Comparison of ENCODE assay signal across 12 mouse cellular contexts in the genomic region with DNA sequence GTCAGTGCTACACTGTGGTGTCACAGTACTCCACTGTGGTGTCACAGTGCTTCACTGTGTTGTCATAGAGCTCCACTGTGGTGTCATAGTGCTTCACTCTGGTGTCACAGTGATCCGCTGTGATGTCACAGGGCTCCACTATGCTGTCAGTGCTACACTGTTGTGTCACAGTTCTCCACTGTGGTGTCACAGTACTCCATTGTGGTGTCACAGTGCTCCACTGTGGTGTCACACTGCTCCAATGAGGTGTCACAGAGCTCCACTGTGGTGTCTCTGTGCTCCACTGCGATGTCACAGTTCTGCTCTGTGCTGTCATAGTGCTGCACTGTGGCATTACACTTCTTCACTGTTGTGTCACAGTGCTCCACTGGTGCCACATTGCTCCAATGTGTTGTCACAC.
DNase-seq lines count a peak whose midpoint lies in the region; ATAC-seq and TF ChIP-seq lines count a peak whose summit lies in the region.
"Had no signal": no experiment of that assay in that cellular context is flagged by ENCODE, and none has a peak within 500 bp of the region (broad histone marks: within the 10 kb centered on the region; RNA-seq: fewer than 3 reads in every experiment).

No protein-coding gene starts in this region.

- TF ChIP-seq EP300 in MEL (IDR thresholded peaks at IDR 0.05; ENCODE audit: low read depth in 1 of 2, low read length in 2 of 2) = no peak

- H3K4me3 ChIP-seq in hindbrain, embryonic 11.5 days (ENCODE audit: low read depth, low read length) = no peak overlapping the region
- no peak overlapping the region for H3K4me3 ChIP-seq in hindbrain, embryonic 16.5 days (ENCODE audit: low read length)
- H3K4me3 ChIP-seq in MEL (ENCODE audit: control insufficient read depth in 1 of 2, insufficient read depth in 1 of 2, low read depth in 2 of 2, low read length in 2 of 2) = no peak overlapping the region
- H3K4me3 ChIP-seq in liver, embryonic 15.5 days (replicated peaks) = no peak overlapping the region
- H3K4me3 ChIP-seq: left cerebral cortex, adult 2 months had no signal

- peaks cover 50% of the 10 kb centered on the region for H3K9me3 ChIP-seq in hindbrain, embryonic 11.5 days (ENCODE audit: control insufficient read depth, low read length)
- H3K9me3 ChIP-seq in hindbrain, embryonic 16.5 days (ENCODE audit: control insufficient read depth, low read length) = peaks cover 47% of the 10 kb centered on the region
- H3K9me3 ChIP-seq in MEL (replicated peaks; ENCODE audit: insufficient read depth, low read length) = no peaks in the 10 kb centered on the region
- H3K9me3 ChIP-seq in liver, embryonic 15.5 days (replicated peaks) = no peaks in the 10 kb centered on the region

- H3K4me1 ChIP-seq in hindbrain, embryonic 11.5 days (replicated peaks; ENCODE audit: control insufficient read depth, insufficient read depth, low read length) = no peaks in the 10 kb centered on the region
- H3K4me1 ChIP-seq in hindbrain, embryonic 16.5 days (ENCODE audit: control insufficient read depth, insufficient read depth, low read depth, low read length) = no peaks in the 10 kb centered on the region
- no peaks in the 10 kb centered on the region for H3K4me1 ChIP-seq in MEL (ENCODE audit: control insufficient read depth in 1 of 2, insufficient read depth in 2 of 2, low read length in 2 of 2)
- H3K4me1 ChIP-seq in liver, embryonic 15.5 days (replicated peaks) = no peaks in the 10 kb centered on the region

- H3K9ac ChIP-seq in hindbrain, embryonic 11.5 days (ENCODE audit: low read depth, low read length) = no peak overlapping the region
- no peak overlapping the region for H3K9ac ChIP-seq in hindbrain, embryonic 16.5 days (ENCODE audit: low read depth, low read length)
- no peak overlapping the region for H3K9ac ChIP-seq in MEL (ENCODE audit: control insufficient read depth, low read depth, low read length, poor library complexity, severe bottlenecking)
- H3K9ac ChIP-seq in liver, embryonic 15.5 days = no peak overlapping the region

- TF ChIP-seq RAD21 in MEL (IDR thresholded peaks at IDR 0.05; ENCODE audit: low read depth, low read length) = no peak

- no peak for DNase-seq in hindbrain, embryonic 11.5 days (ENCODE audit: low spot score)
- peak; percentile 13 for DNase-seq in MEL (ENCODE audit: low read depth, low spot score)
- no peak for DNase-seq in right cerebral cortex, postnatal 10 days (ENCODE audit: low spot score in 2 of 2)
- DNase-seq in Muller cell, postnatal 12 days (ENCODE audit: inconsistent ontology term) = no peak
- DNase-seq: adrenal gland, postnatal 14 days; cerebellum, postnatal 14 days; lung, adult 2 months had no signal

- no peak for TF ChIP-seq POLR2A in MEL (IDR thresholded peaks at IDR 0.05; ENCODE audit: control insufficient read depth in 1 of 2, insufficient read depth in 1 of 2, low read depth in 1 of 2, low read length in 2 of 2, poor library complexity in 1 of 2)

- no peak overlapping the region for H3K4me2 ChIP-seq in hindbrain, embryonic 11.5 days (replicated peaks; ENCODE audit: low read depth, low read length)
- no peak overlapping the region for H3K4me2 ChIP-seq in hindbrain, embryonic 16.5 days (ENCODE audit: low read length)
- H3K4me2 ChIP-seq in liver, embryonic 15.5 days = no peak overlapping the region

- 71% methylated on average over 2 of the region's 2 CpGs for WGBS in hindbrain, embryonic 11.5 days
- 70% methylated on average over 2 of the region's 2 CpGs for WGBS in hindbrain, embryonic 16.5 days
- WGBS in liver, embryonic 15.5 days (ENCODE audit: insufficient replicate concordance) = 43% methylated on average over 2 of the region's 2 CpGs

- H3K36me3 ChIP-seq in hindbrain, embryonic 11.5 days (ENCODE audit: control insufficient read depth, insufficient read depth, low read length) = no peaks in the 10 kb centered on the region
- H3K36me3 ChIP-seq in hindbrain, embryonic 16.5 days (ENCODE audit: control insufficient read depth, insufficient read depth, low read length) = no peaks in the 10 kb centered on the region
- H3K36me3 ChIP-seq in MEL (ENCODE audit: control insufficient read depth in 1 of 2, insufficient read depth in 2 of 2, low read length in 2 of 2) = no peaks in the 10 kb centered on the region
- H3K36me3 ChIP-seq in liver, embryonic 15.5 days (replicated peaks) = no peaks in the 10 kb centered on the region
- H3K36me3 ChIP-seq: G1E had no signal

- H3K79me2 ChIP-seq in MEL (ENCODE audit: control insufficient read depth, insufficient read depth, low read length, poor library complexity) = no peaks in the 10 kb centered on the region

- peak; percentile 36 for ATAC-seq in hindbrain, embryonic 11.5 days (ENCODE audit: low FRiP score)
- ATAC-seq in hindbrain, embryonic 16.5 days = no peak
- ATAC-seq in common myeloid progenitor, adult 5-6 weeks (replicated peaks; ENCODE audit: low read depth, poor library complexity, severe bottlenecking) = peak; percentile 43; the same call in 1 of the 2 replicates
- peak; percentile 16; the same call in 1 of the 2 replicates for ATAC-seq in liver, embryonic 15.5 days (ENCODE audit: insufficient read depth)

- H3K27ac ChIP-seq in hindbrain, embryonic 11.5 days (ENCODE audit: low read depth, low read length) = no peak overlapping the region
- no peak overlapping the region for H3K27ac ChIP-seq in hindbrain, embryonic 16.5 days (ENCODE audit: low read depth, low read length)
- H3K27ac ChIP-seq in MEL (ENCODE audit: control insufficient read depth, low read depth, low read length) = no peak overlapping the region
- no peak overlapping the region for H3K27ac ChIP-seq in liver, embryonic 15.5 days (replicated peaks)
- H3K27ac ChIP-seq: left cerebral cortex, adult 2 months had no signal

- TF ChIP-seq CTCF in MEL (IDR thresholded peaks at IDR 0.05 in 2 of 3, conservative IDR thresholded peaks at IDR 0.05 in 1 of 3; ENCODE audit: control insufficient read depth in 1 of 3, insufficient read depth in 1 of 3, low read depth in 2 of 3, low read length in 3 of 3, poor library complexity in 1 of 3, severe bottlenecking in 1 of 3) = no peak

- no peaks in the 10 kb centered on the region for H3K27me3 ChIP-seq in hindbrain, embryonic 11.5 days (ENCODE audit: control insufficient read depth, insufficient read depth, low read length)
- no peaks in the 10 kb centered on the region for H3K27me3 ChIP-seq in hindbrain, embryonic 16.5 days (replicated peaks; ENCODE audit: control insufficient read depth, insufficient read depth, low read length)
- H3K27me3 ChIP-seq in MEL (ENCODE audit: control insufficient read depth in 1 of 2, insufficient read depth in 2 of 2, low read length in 2 of 2) = no peaks in the 10 kb centered on the region
- H3K27me3 ChIP-seq in liver, embryonic 15.5 days = no peaks in the 10 kb centered on the region

TF ChIP-seq in MEL, 35 proteins besides CTCF, POLR2A, EP300 and RAD21:
- no peak for TF ChIP-seq UBTF (IDR thresholded peaks at IDR 0.05; ENCODE audit: borderline replicate concordance, insufficient read depth, low read depth, low read length)
